Mouse (Mus musculus): ENCODE data around the gene Cyp4f14. TPM values are rescaled to one million over a fixed set of nuclear protein-coding genes. Genes with fewer than 3 reads are reported as not detected.

The Cyp4f14 gene
- 1 to 10 TPM; 5.2 to 5.5 TPM for total RNA-seq (2021)
- long read RNA-seq, experiment 1, partial matches to known transcripts = 2 of 7 reads
- long read RNA-seq, experiment 1, other reads (novel, unspliced or antisense) = 5 of 7 reads
- long read RNA-seq, experiment 2, partial matches to known transcripts = 0 of 3 reads
- long read RNA-seq, experiment 2, other reads (novel, unspliced or antisense) = 1 of 3 reads

- DNase-seq (ENCODE audit: low spot score in 2 of 2) = peak in 1 of 2 experiments; percentile 15
Observed at GRCm38 (mm10) chr17:32917131-32917530, at the start of gene Cyp4f14. Gene Cyp4f14 (minus strand): TSS chr17:32917342.

- DNase-seq (ENCODE audit: low spot score in 2 of 2) = peak; percentile 88 to 93
Observed at GRCm38 (mm10) chr17:32965623-32966290, 48.6 kb upstream of the Cyp4f14 start, which contains the start of gene Zfp472. Gene Zfp472 (plus strand): TSS chr17:32965814.

GRCm38 (mm10) chr17:32965253-32965622, 48.1 kb upstream of the Cyp4f14 start:
- DNase-seq (ENCODE audit: low spot score in 2 of 2) = no peak

- peak; percentile 88 to 92 for DNase-seq (ENCODE audit: low spot score in 2 of 2)
Observed at GRCm38 (mm10) chr17:32951441-32951840, 34.3 kb upstream of the Cyp4f14 start.

GRCm38 (mm10) chr17:32951006-32951405, 33.9 kb upstream of the Cyp4f14 start:
- no peak for DNase-seq (ENCODE audit: low spot score in 2 of 2)

GRCm38 (mm10) chr17:32950136-32950535, 33.0 kb upstream of the Cyp4f14 start:
- no peak for DNase-seq (ENCODE audit: low spot score in 2 of 2)

GRCm38 (mm10) chr17:32947215-32947914, 30.2 kb upstream of the Cyp4f14 start, which contains the start of gene Cyp4f13:
Gene Cyp4f13 (minus strand): TSS chr17:32947402.
- peak; percentile 90 to 92 for DNase-seq (ENCODE audit: low spot score in 2 of 2)

GRCm38 (mm10) chr17:32946716-32947115, 29.6 kb upstream of the Cyp4f14 start:
- DNase-seq (ENCODE audit: low spot score in 2 of 2) = no peak

- DNase-seq (ENCODE audit: low spot score in 2 of 2) = no peak
Observed at GRCm38 (mm10) chr17:32944402-32945035, 27.4 kb upstream of the Cyp4f14 start.

- no peak for DNase-seq (ENCODE audit: low spot score in 2 of 2)
Observed at GRCm38 (mm10) chr17:32943661-32944060, 26.5 kb upstream of the Cyp4f14 start.

GRCm38 (mm10) chr17:32939831-32940230, 22.7 kb upstream of the Cyp4f14 start:
- DNase-seq (ENCODE audit: low spot score in 2 of 2) = no peak

GRCm38 (mm10) chr17:32927803-32928202, 10.7 kb upstream of the Cyp4f14 start:
- DNase-seq (ENCODE audit: low spot score in 2 of 2) = no peak

- DNase-seq (ENCODE audit: low spot score in 2 of 2) = peak; percentile 62 to 67
Observed at GRCm38 (mm10) chr17:32924658-32925312, 7.6 kb upstream of the Cyp4f14 start.

- no peak for DNase-seq (ENCODE audit: low spot score in 2 of 2)
Observed at GRCm38 (mm10) chr17:32923681-32924080, 6.5 kb upstream of the Cyp4f14 start.

GRCm38 (mm10) chr17:32919123-32919522, 2.0 kb upstream of the Cyp4f14 start:
- no peak for DNase-seq (ENCODE audit: low spot score in 2 of 2)

- DNase-seq (ENCODE audit: low spot score in 2 of 2) = no peak
Observed at GRCm38 (mm10) chr17:32916075-32916474, 1.1 kb downstream of the Cyp4f14 start.

- DNase-seq (ENCODE audit: low spot score in 2 of 2) = no peak
Observed at GRCm38 (mm10) chr17:32906172-32906571, 11.0 kb downstream of the Cyp4f14 start.

GRCm38 (mm10) chr17:32905239-32905638, 11.9 kb downstream of the Cyp4f14 start:
- DNase-seq (ENCODE audit: low spot score in 2 of 2) = peak; percentile 25 to 54

GRCm38 (mm10) chr17:32904414-32904813, 12.7 kb downstream of the Cyp4f14 start:
- DNase-seq (ENCODE audit: low spot score in 2 of 2) = no peak

GRCm38 (mm10) chr17:32901751-32902525, 15.2 kb downstream of the Cyp4f14 start:
- DNase-seq (ENCODE audit: low spot score in 2 of 2) = no peak
